Mouse (Mus musculus) inflammation-experienced regulatory T-cells, adult 6 months (primary cell): ENCODE results near the gene Tnrc6c. TPM values are rescaled to one million over a fixed set of nuclear protein-coding genes. Genes with fewer than 3 reads are reported as not detected.
A peak's percentile ranks its signal among the peaks of the same experiment; 100 is the strongest.

ENCODE experiments used
- ATAC-seq: one replicate; pipeline ENCODE4 v1.8.0; 2017
- polyA plus RNA-seq, 3 experiments: library from polyadenylated mRNA; unstranded; fragments of 100-300 nt; shearing (Covaris generic); gene quantifications; one replicate each; pipeline ENCODE4 v1.2.1; 2017

Gene Tnrc6c
- polyA plus RNA-seq, 3 experiments from 2014 or later: 10.8 to 19.2 (median 17.4) TPM

- ATAC-seq: no peak
Measured at GRCm38 (mm10) chr11:117792281-117792888, 138.3 kb downstream of the Tnrc6c start.

- ATAC-seq: no peak
Measured at GRCm38 (mm10) chr11:117794035-117794551, 140.0 kb downstream of the Tnrc6c start.

GRCm38 (mm10) chr11:117796954-117797353, 142.9 kb downstream of the Tnrc6c start:
- no peak for ATAC-seq

GRCm38 (mm10) chr11:117797511-117798159, 143.5 kb downstream of the Tnrc6c start, which contains the start of gene 6030468B19Rik:
6030468B19Rik (plus strand) TSS chr11:117797660.
- ATAC-seq: no peak

GRCm38 (mm10) chr11:117798160-117798541, 144.1 kb downstream of the Tnrc6c start:
- ATAC-seq: peak; percentile 68

GRCm38 (mm10) chr11:117799174-117799573, 145.1 kb downstream of the Tnrc6c start:
- peak; percentile 75 for ATAC-seq

GRCm38 (mm10) chr11:117800038-117800437, 145.9 kb downstream of the Tnrc6c start:
- no peak for ATAC-seq

GRCm38 (mm10) chr11:117801650-117802049, 147.6 kb downstream of the Tnrc6c start:
- no peak for ATAC-seq

GRCm38 (mm10) chr11:117803166-117803688, 149.1 kb downstream of the Tnrc6c start:
- ATAC-seq: no peak

GRCm38 (mm10) chr11:117806781-117807180, 152.7 kb downstream of the Tnrc6c start:
- ATAC-seq: no peak

- peak; percentile 44 for ATAC-seq
Measured at GRCm38 (mm10) chr11:117809407-117810311, 155.6 kb downstream of the Tnrc6c start, which contains the start of the genes Gm20708 and Syngr2. Gm20708 (plus strand) TSS chr11:117809668. Syngr2 (plus strand) TSS chr11:117809668.

- peak; percentile 78 for ATAC-seq
Measured at GRCm38 (mm10) chr11:117810401-117811046, 156.4 kb downstream of the Tnrc6c start.

Other genes starting within 250 kb of the Tnrc6c start
- gene Gm11733, start 169.9 kb upstream of the Tnrc6c start, polyA plus RNA-seq: not detected
- gene Tmc8, start 127.8 kb downstream of the Tnrc6c start, polyA plus RNA-seq: 10 to 100 TPM; 32.9 to 40.0 (median 39.0) TPM
- gene Tmc6, start 127.9 kb downstream of the Tnrc6c start, polyA plus RNA-seq: 100 to 1,000 TPM in 2 of 3 experiments, 10 to 100 TPM in 1; 90.7 to 159 (median 116) TPM
- gene 6030468B19Rik, start 143.4 kb downstream of the Tnrc6c start, polyA plus RNA-seq: 1 to 10 TPM in 2 of 3 experiments, under 1 TPM in 1; 0.57 to 1.3 (median 1.3) TPM
- 1 to 10 TPM; 3.1 to 5.0 (median 4.9) TPM for gene Gm20708, start 155.4 kb downstream of the Tnrc6c start, polyA plus RNA-seq
- gene Syngr2, start 155.4 kb downstream of the Tnrc6c start, polyA plus RNA-seq: 100 to 1,000 TPM in 1 of 3 experiments, 10 to 100 TPM in 2; 86.3 to 118 (median 89.8) TPM
- gene Afmid, start 171.6 kb downstream of the Tnrc6c start, polyA plus RNA-seq: 10 to 100 TPM; 32.7 to 39.5 (median 35.4) TPM
- gene Tk1, start 171.8 kb downstream of the Tnrc6c start, polyA plus RNA-seq: 100 to 1,000 TPM in 1 of 3 experiments, 10 to 100 TPM in 2; 27.3 to 126 (median 52.4) TPM
- 100 to 1,000 TPM in 1 of 3 experiments, 10 to 100 TPM in 2; 16.8 to 256 (median 23.6) TPM for gene Birc5, start 195.0 kb downstream of the Tnrc6c start, polyA plus RNA-seq
- gene Tmem235, start 206.5 kb downstream of the Tnrc6c start, polyA plus RNA-seq: not detected
- 10 to 100 TPM in 1 of 3 experiments, 1 to 10 TPM in 2; 8.5 to 12.7 (median 9.3) TPM for gene Tha1, start 219.2 kb downstream of the Tnrc6c start, polyA plus RNA-seq